Mouse (Mus musculus) MEL (cell line): ENCODE measurements around the gene Lrrn4cl.
A peak's percentile ranks its signal among the peaks of the same experiment; 100 is the strongest.

Source experiments
- CHD2 ChIP-seq: IDR thresholded peaks from 2 replicates; pipeline ENCODE4 v1.6.1; 2011; ENCODE audit warnings: low read length, improper control_type of control experiment
- CTCF ChIP-seq, 3 experiments: IDR thresholded peaks in 2 of 3; conservative IDR thresholded peaks in 1 of 3; 2 replicates each; pipeline ENCODE4 v1.5.1; 2011 to 2012; ENCODE audit warnings: low read length in 3 of 3, low read depth in 2 of 3, mild to moderate bottlenecking in 2 of 3, improper control_type of control experiment in 1 of 3, inconsistent platforms in 1 of 3, mixed read lengths in 1 of 3, moderate library complexity in 1 of 3; ENCODE audit not compliant: control insufficient read depth in 1 of 3, insufficient read depth in 1 of 3, poor library complexity in 1 of 3, severe bottlenecking in 1 of 3
- GABPA ChIP-seq: IDR thresholded peaks from 2 replicates; pipeline ENCODE4 v1.6.1; 2012; ENCODE audit warnings: low read depth, mild to moderate bottlenecking, inconsistent platforms, low read length, improper control_type of control experiment, moderate library complexity
- HCFC1 ChIP-seq: IDR thresholded peaks from 2 replicates; pipeline ENCODE4 v1.6.1; 2012; ENCODE audit warnings: low read depth, mild to moderate bottlenecking, inconsistent platforms, low read length, improper control_type of control experiment, moderate library complexity
- MYC ChIP-seq: IDR thresholded peaks from 2 replicates; pipeline ENCODE4 v1.6.1; 2011; ENCODE audit warnings: low read depth, mild to moderate bottlenecking, low read length, improper control_type of control experiment, moderate library complexity
- NELFE ChIP-seq: IDR thresholded peaks from 2 replicates; pipeline ENCODE4 v1.6.1; 2011; ENCODE audit warnings: low read depth, low read length, improper control_type of control experiment
- POLR2A ChIP-seq, 2 experiments: IDR thresholded peaks; 2 replicates each; pipeline ENCODE4 v1.6.1; 2011 to 2012; ENCODE audit warnings: low read length in 2 of 2, mild to moderate bottlenecking in 2 of 2, control low read depth in 1 of 2, improper control_type of control experiment in 1 of 2, low read depth in 1 of 2, moderate library complexity in 1 of 2; ENCODE audit not compliant: control insufficient read depth in 1 of 2, insufficient read depth in 1 of 2, poor library complexity in 1 of 2

DNA sequence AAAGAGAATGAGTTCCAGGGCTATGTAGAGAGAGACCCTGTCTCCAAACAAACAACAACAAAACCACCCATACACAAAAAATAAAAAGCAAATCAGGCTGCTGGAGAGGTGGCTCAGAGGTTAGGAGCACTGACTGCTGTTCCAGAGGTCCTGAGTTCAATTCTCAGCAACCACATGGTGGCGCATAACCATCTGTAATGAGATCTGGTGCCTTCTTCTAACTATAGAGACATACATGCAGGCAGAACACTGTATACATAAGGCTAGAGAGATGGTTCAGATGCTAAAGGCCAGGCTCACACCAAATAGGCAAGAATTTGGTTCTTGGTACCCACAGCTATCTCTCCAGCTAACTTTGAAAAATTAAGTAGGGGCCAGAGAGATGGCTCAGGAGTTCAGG lies 8.4 kb downstream of the Lrrn4cl start:
- TF ChIP-seq POLR2A (IDR thresholded peaks at IDR 0.05; ENCODE audit: control insufficient read depth in 1 of 2, insufficient read depth in 1 of 2, low read depth in 1 of 2, low read length in 2 of 2, poor library complexity in 1 of 2) (no peak), NELFE (no peak), HCFC1 (no peak), CTCF (IDR thresholded peaks at IDR 0.05 in 2 of 3, conservative IDR thresholded peaks at IDR 0.05 in 1 of 3; ENCODE audit: control insufficient read depth in 1 of 3, insufficient read depth in 1 of 3, low read depth in 2 of 3, low read length in 3 of 3, poor library complexity in 1 of 3, severe bottlenecking in 1 of 3) (peak; percentile 52 to 80 (median 55)), GABPA (no peak), CHD2 (no peak), MYC (no peak)
